Mouse (Mus musculus) midbrain, postnatal 0 days (tissue): ENCODE data around the gene Spata17. TPM values are rescaled to one million over a fixed set of nuclear protein-coding genes. Genes with fewer than 3 reads are reported as not detected.

Experiments used
- ATAC-seq: fragments of 200-750 bp; cut with Nextera tagmentation; 2 replicates; pipeline ENCODE4 v1.8.0; 2017; ENCODE audit warnings: moderate number of reproducible peaks, mild to moderate bottlenecking, moderate TSS enrichment, moderate library complexity; ENCODE audit not compliant: low FRiP score
- DNase-seq: peaks from one replicate; pipeline ENCODE4 v3.0.0-alpha.2; 2015; ENCODE audit warnings: low spot score
- H3K27ac ChIP-seq: fragments of 300-500 bp; sonication (generic); 2 replicates; pipeline ENCODE4 v1.5.1; 2014; ENCODE audit warnings: low read depth, mild to moderate bottlenecking, low read length, mixed read lengths
- H3K27me3 ChIP-seq: fragments of 300-500 bp; sonication (generic); 2 replicates; pipeline ENCODE4 v1.6.1; 2014; ENCODE audit warnings: low read length, control low read depth, mixed read lengths; ENCODE audit not compliant: insufficient read depth
- H3K36me3 ChIP-seq: fragments of 300-500 bp; sonication (generic); 2 replicates; pipeline ENCODE4 v1.6.1; 2014; ENCODE audit warnings: low read length, control low read depth, mixed read lengths; ENCODE audit not compliant: insufficient read depth
- H3K4me1 ChIP-seq: fragments of 300-500 bp; sonication (generic); 2 replicates; pipeline ENCODE4 v1.6.1; 2014; ENCODE audit warnings: mild to moderate bottlenecking, control low read depth, antibody characterized with exemption, low read length, mixed read lengths; ENCODE audit not compliant: insufficient read depth
- H3K4me2 ChIP-seq: fragments of 300-500 bp; sonication (generic); 2 replicates; pipeline ENCODE4 v1.6.1; 2014; ENCODE audit warnings: low read depth, mild to moderate bottlenecking, low read length, mixed read lengths; ENCODE audit not compliant: poor library complexity, severe bottlenecking
- H3K4me3 ChIP-seq: fragments of 300-500 bp; sonication (generic); 2 replicates; pipeline ENCODE4 v1.5.1; 2014; ENCODE audit warnings: low read depth, mild to moderate bottlenecking, low read length, moderate library complexity
- H3K9ac ChIP-seq: fragments of 300-500 bp; sonication (generic); replicated peaks from 2 replicates; pipeline ENCODE4 v1.6.1; 2014; ENCODE audit warnings: mild to moderate bottlenecking, low read length, moderate library complexity, mixed read lengths; ENCODE audit not compliant: poor library complexity, severe bottlenecking
- H3K9me3 ChIP-seq: fragments of 300-500 bp; sonication (generic); 2 replicates; pipeline ENCODE4 v1.6.1; 2016; ENCODE audit warnings: low read length, control low read depth
- CTCF ChIP-seq: IDR thresholded peaks from 2 replicates; pipeline ENCODE4 v1.5.1; 2016; ENCODE audit warnings: antibody characterized with exemption, mild to moderate bottlenecking
- WGBS: fragments of 180-500 bp; shearing (Covaris S2); extraction: QIAGEN DNeasy Blood & Tissue Kit; methylation state at CpG from one replicate; pipeline ENCODE4 v1.1.7; 2014; 5-methylcytosine and 5-hydroxymethylcytosine counted together
- polyA plus RNA-seq: library from polyadenylated mRNA; unstranded; fragments of >200 nt; fragmentation: Nextera tagmentation; extraction: Ambion mirVana; gene quantifications from 2 replicates; pipeline ENCODE4 v1.2.1, GENCODE M21; 2015
- total RNA-seq: library from RNA; depleted of rRNA; stranded (reverse); fragments of >200 nt; gene quantifications from 2 replicates; pipeline ENCODE4 v1.2.3, GENCODE M21; 2014

Spata17 gene
- total and polyA plus RNA-seq, 2 experiments from 2014 or later: 1.2 to 1.3 TPM

DNA sequence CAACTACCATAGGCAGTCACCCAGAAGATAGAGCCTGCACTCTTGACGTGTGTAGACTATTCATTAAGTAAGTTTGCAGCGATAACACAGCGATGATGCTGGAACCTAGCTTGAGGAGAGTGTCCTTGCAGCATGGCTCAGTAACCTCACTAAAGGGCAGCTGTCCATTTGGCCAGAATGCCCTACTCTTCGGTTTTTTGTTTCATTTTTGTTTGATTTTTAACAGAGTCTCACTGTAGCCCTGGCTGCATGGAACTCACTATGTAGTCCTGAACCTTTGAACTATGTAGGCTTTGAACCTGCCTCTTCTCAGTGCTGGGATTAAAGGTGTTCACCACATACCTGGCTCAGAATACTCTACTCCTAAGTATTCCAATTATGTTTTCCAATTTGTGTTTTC is 22.8 kb upstream of the Spata17 start:
- no peak for ATAC-seq
- DNase-seq: no peak
- no peak overlapping the region for H3K27ac ChIP-seq
- H3K36me3 ChIP-seq: peaks cover 3% of the 10 kb centered on the region; the same call in 1 of the 2 replicates
- TF ChIP-seq CTCF: no peak
- H3K4me1 ChIP-seq: no peaks in the 10 kb centered on the region
- H3K9me3 ChIP-seq: no peaks in the 10 kb centered on the region
- H3K27me3 ChIP-seq: no peaks in the 10 kb centered on the region
- H3K4me3 ChIP-seq: no peak overlapping the region
- H3K4me2 ChIP-seq: no peak overlapping the region
- 92% methylated on average over 4 of the region's 4 CpGs for WGBS
- H3K9ac ChIP-seq: no peak overlapping the region

- ATAC-seq: no peak
- TF ChIP-seq CTCF: no peak
- no peaks in the 10 kb centered on the region for H3K4me1 ChIP-seq
- peaks cover 3% of the 10 kb centered on the region; the same call in 1 of the 2 replicates for H3K36me3 ChIP-seq
- no peak overlapping the region for H3K4me3 ChIP-seq
- H3K4me2 ChIP-seq: no peak overlapping the region
- DNase-seq: no peak
- 86% methylated on average over 6 of the region's 6 CpGs for WGBS
- H3K27me3 ChIP-seq: no peaks in the 10 kb centered on the region
- H3K27ac ChIP-seq: no peak overlapping the region
- no peak overlapping the region for H3K9ac ChIP-seq
- no peaks in the 10 kb centered on the region for H3K9me3 ChIP-seq
Measured at GRCm38 (mm10) chr1:187236296-187236695, 21.0 kb upstream of the Spata17 start.

DNA sequence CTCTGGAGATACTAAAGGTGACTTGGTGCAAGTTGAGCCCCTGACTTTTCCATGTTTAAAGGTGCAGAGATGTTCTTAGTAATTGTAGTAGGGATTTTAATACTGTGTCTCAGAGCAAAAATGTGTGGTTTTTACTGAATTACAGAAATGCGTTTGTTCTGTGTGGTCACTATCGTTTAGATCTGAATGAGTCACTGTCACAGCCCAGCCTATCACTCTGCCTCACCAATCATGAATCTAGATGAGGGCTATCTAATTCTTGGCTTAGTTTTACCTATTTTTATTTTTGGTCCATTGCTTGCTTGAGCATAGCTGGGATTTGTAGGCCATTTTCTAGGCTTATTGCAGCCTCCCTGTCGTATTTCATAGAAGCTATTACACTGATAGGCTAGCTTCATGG is 19.9 kb upstream of the Spata17 start:
- Histone ChIP-seq H3K36me3 (peaks cover 3% of the 10 kb centered on the region; the same call in 1 of the 2 replicates), H3K9me3 (no peaks in the 10 kb centered on the region), H3K27me3 (no peaks in the 10 kb centered on the region), H3K9ac (no peak overlapping the region), H3K4me1 (no peaks in the 10 kb centered on the region), H3K27ac (no peak overlapping the region), H3K4me3 (no peak overlapping the region), H3K4me2 (no peak overlapping the region)
- 100% methylated on average over 3 of the region's 3 CpGs for WGBS
- TF ChIP-seq CTCF: no peak
- no peak for DNase-seq
- no peak for ATAC-seq

DNA sequence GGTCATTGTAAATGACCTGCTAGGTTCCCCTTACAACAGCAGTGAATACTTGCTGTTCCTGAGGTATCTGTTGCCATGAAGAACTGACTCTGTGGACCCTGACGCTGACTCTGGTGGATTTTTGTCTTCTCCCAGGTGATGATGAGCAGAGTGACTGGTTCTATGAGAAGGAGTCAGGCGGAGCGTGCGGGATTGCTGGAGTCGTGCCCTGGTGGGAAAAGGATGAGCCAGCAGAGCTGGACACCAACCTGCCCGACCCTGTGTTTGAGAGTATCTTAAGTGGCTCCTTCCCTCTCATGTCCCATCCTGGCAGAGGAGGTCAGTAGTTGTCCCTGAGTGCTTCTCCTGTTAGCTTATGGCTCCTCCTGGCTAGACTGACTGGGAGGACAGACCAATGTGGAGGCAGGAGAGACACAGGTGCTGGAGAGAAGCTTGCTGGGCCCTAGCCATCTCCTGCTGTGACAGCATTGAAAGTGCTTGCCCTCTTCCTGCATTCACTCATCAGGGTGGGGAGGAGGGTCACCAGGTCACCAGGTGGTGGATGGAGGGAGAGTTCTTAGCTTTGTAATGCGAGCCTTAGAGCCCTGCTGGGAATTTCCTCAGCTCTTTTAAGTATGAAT is 17.8 kb upstream of the Spata17 start:
- H3K9ac ChIP-seq: no peak overlapping the region
- no peak for TF ChIP-seq CTCF
- DNase-seq (no peak), ATAC-seq (no peak)
- 68% methylated on average over 7 of the region's 7 CpGs for WGBS
- H3K9me3 ChIP-seq: no peaks in the 10 kb centered on the region
- no peaks in the 10 kb centered on the region for H3K4me1 ChIP-seq
- H3K27ac ChIP-seq: no peak overlapping the region
- no peak overlapping the region for H3K4me3 ChIP-seq
- no peaks in the 10 kb centered on the region for H3K27me3 ChIP-seq
- no peak overlapping the region for H3K4me2 ChIP-seq
- H3K36me3 ChIP-seq: peaks cover 3% of the 10 kb centered on the region; the same call in 1 of the 2 replicates

DNA sequence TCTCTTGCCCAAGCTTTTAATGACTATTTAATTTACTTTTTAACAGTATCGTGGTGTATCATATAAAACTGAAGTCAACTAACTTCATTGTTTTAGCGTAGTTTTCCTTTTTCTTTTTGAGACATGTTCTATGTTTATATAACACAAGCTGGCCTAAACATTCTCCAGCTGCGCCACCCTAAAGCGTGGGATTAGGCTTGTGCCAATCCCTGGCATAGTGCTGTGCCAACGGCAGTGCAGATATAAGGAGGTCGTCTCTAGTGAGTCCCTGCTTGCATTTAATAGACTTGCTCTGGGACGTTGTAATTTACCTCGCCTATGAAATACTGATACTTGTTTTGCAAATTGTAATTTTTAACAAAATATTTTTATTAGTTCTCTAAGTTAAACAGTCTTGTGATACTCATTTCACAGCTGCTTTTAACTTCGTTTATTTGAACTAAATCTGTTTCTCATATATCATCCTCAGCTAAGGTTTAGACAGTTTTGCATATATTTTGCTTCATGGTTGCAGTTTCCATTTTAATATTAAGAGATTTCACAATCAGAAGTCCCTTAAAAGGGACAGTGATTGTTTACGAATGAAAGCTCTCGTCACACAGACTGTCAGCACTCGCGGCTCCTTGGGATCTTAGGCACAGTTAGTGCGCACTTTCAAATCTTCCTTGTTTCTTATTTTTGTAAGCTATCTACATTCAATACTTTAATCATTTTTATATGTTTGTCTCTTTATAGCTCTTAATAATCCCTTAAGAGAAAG is 17.1 kb upstream of the Spata17 start:
- Histone ChIP-seq H3K9ac (no peak overlapping the region), H3K36me3 (peaks cover 3% of the 10 kb centered on the region; the same call in 1 of the 2 replicates), H3K4me1 (no peaks in the 10 kb centered on the region), H3K9me3 (no peaks in the 10 kb centered on the region), H3K27me3 (no peaks in the 10 kb centered on the region), H3K27ac (no peak overlapping the region), H3K4me3 (no peak overlapping the region), H3K4me2 (no peak overlapping the region)
- ATAC-seq (no peak), DNase-seq (no peak)
- 83% methylated on average over 14 of the region's 14 CpGs for WGBS
- no peak for TF ChIP-seq CTCF

DNA sequence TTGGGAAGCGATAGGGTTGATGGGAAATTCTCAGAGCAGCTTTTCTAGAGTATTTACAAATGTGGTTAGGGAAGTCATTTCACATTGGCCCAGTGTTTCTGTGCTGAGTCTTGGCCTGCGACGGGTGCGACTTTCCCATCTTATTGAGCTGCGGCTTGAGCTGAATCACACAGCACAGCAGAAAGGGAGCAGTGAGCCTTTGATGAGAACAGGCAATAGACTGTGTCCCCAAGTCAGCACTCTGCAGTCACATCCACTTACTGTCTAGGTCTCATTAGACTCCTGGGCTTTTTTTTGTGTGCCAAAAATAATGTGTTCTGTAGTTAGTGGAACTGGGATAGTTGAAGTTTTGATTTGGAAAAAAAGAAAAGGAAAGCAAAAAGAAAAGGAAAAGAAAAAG is 15.0 kb upstream of the Spata17 start:
- no peak for ATAC-seq

More for the DNA sequence above, 15.0 kb upstream of the Spata17 start:
- no peak overlapping the region for H3K27ac ChIP-seq
- peak; percentile 16 for DNase-seq
- peaks cover 3% of the 10 kb centered on the region; the same call in 1 of the 2 replicates for H3K36me3 ChIP-seq
- 85% methylated on average over 5 of the region's 5 CpGs for WGBS
- no peak overlapping the region for H3K9ac ChIP-seq
- no peak for TF ChIP-seq CTCF
- no peaks in the 10 kb centered on the region for H3K27me3 ChIP-seq
- H3K4me2 ChIP-seq: no peak overlapping the region
- no peak overlapping the region for H3K4me3 ChIP-seq
- H3K4me1 ChIP-seq: no peaks in the 10 kb centered on the region
- H3K9me3 ChIP-seq: no peaks in the 10 kb centered on the region
